Mouse (Mus musculus) hindbrain, postnatal 0 days (tissue): ENCODE data around the gene Itpr1. TPM values are rescaled to one million over a fixed set of nuclear protein-coding genes. Genes with fewer than 3 reads are reported as not detected.

ENCODE experiments used
- ATAC-seq: fragments of 200-750 bp; cut with Nextera tagmentation; 2 replicates; pipeline ENCODE4 v1.8.0; 2017; ENCODE audit warnings: mild to moderate bottlenecking, moderate TSS enrichment, moderate library complexity
- DNase-seq: peaks from one replicate; pipeline ENCODE4 v3.0.0-alpha.2; 2015; ENCODE audit warnings: low spot score
- H3K27ac ChIP-seq: fragments of 300-500 bp; sonication (generic); 2 replicates; pipeline ENCODE4 v1.5.1; 2014; ENCODE audit warnings: mild to moderate bottlenecking
- H3K27me3 ChIP-seq: fragments of 300-500 bp; sonication (generic); 2 replicates; pipeline ENCODE4 v1.6.1; 2014; ENCODE audit warnings: low read length, mixed read lengths; ENCODE audit not compliant: insufficient read depth
- H3K36me3 ChIP-seq: fragments of 300-500 bp; sonication (generic); 2 replicates; pipeline ENCODE4 v1.6.1; 2014; ENCODE audit warnings: low read length, mixed read lengths; ENCODE audit not compliant: insufficient read depth
- H3K4me1 ChIP-seq: fragments of 300-500 bp; sonication (generic); 2 replicates; pipeline ENCODE4 v1.6.1; 2014; ENCODE audit warnings: antibody characterized with exemption, low read length, mixed read lengths; ENCODE audit not compliant: insufficient read depth
- H3K4me2 ChIP-seq: fragments of 300-500 bp; sonication (generic); 2 replicates; pipeline ENCODE4 v1.6.1; 2014; ENCODE audit warnings: low read depth, mild to moderate bottlenecking, low read length, moderate library complexity, mixed read lengths
- H3K4me3 ChIP-seq: fragments of 300-500 bp; sonication (generic); 2 replicates; pipeline ENCODE4 v1.5.1; 2014; ENCODE audit warnings: low read length
- H3K9ac ChIP-seq: fragments of 300-500 bp; sonication (generic); replicated peaks from 2 replicates; pipeline ENCODE4 v1.6.1; 2014; ENCODE audit warnings: mild to moderate bottlenecking, low read length, moderate library complexity, mixed read lengths
- H3K9me3 ChIP-seq: fragments of 300-500 bp; sonication (generic); 2 replicates; pipeline ENCODE4 v1.6.1; 2016; ENCODE audit warnings: low read length, mixed read lengths
- CTCF ChIP-seq: IDR thresholded peaks from 2 replicates; pipeline ENCODE4 v1.5.1; 2016; ENCODE audit warnings: antibody characterized with exemption, control low read depth, low read depth
- WGBS: fragments of 180-500 bp; shearing (Covaris S2); extraction: QIAGEN DNeasy Blood & Tissue Kit; methylation state at CpG from one replicate; pipeline ENCODE4 v1.1.7; 2014; 5-methylcytosine and 5-hydroxymethylcytosine counted together
- polyA plus RNA-seq: library from polyadenylated mRNA; unstranded; fragments of >200 nt; fragmentation: Nextera tagmentation; extraction: Ambion mirVana; gene quantifications from 2 replicates; pipeline ENCODE4 v1.2.1, GENCODE M21; 2015
- total RNA-seq: library from RNA; depleted of rRNA; stranded (reverse); fragments of >200 nt; gene quantifications from 2 replicates; pipeline ENCODE4 v1.2.3, GENCODE M21; 2014

Itpr1 gene
- total and polyA plus RNA-seq, 2 experiments from 2014 or later = 7.2 to 47.1 TPM

GRCm38 (mm10) chr6:108174181-108174580 lies 38.7 kb upstream of the Itpr1 start:
- Histone ChIP-seq H3K36me3 (peaks cover 18% of the 10 kb centered on the region), H3K27me3 (no peaks in the 10 kb centered on the region), H3K4me2 (no peak overlapping the region), H3K27ac (no peak overlapping the region), H3K9me3 (no peaks in the 10 kb centered on the region), H3K4me3 (no peak overlapping the region), H3K4me1 (no peaks in the 10 kb centered on the region), H3K9ac (no peak overlapping the region)
- no peak for ATAC-seq
- TF ChIP-seq CTCF = no peak
- no peak for DNase-seq
- 91% methylated on average over 3 of the region's 3 CpGs for WGBS

- WGBS = 90% methylated on average over 2 of the region's 2 CpGs
- Histone ChIP-seq H3K4me3 (no peak overlapping the region), H3K27me3 (no peaks in the 10 kb centered on the region), H3K9ac (no peak overlapping the region), H3K36me3 (peaks cover 5% of the 10 kb centered on the region; the same call in 1 of the 2 replicates), H3K4me1 (no peaks in the 10 kb centered on the region), H3K4me2 (no peak overlapping the region), H3K9me3 (no peaks in the 10 kb centered on the region), H3K27ac (no peak overlapping the region)
- no peak for ATAC-seq
- TF ChIP-seq CTCF = no peak
- no peak for DNase-seq
These were observed 33.8 kb upstream of the Itpr1 start for GRCm38 (mm10) chr6:108179087-108179486.

GRCm38 (mm10) chr6:108184847-108185684 lies 27.8 kb upstream of the Itpr1 start, which contains the start of gene Sumf1:
TSS of gene Sumf1 (minus strand) at chr6:108185582.
- Histone ChIP-seq H3K9me3 (no peaks in the 10 kb centered on the region), H3K36me3 (no peaks in the 10 kb centered on the region), H3K27me3 (no peaks in the 10 kb centered on the region), H3K27ac (no peak within 1 kb of the TSS), H3K4me1 (peaks cover 6% of the 10 kb centered on the region; the same call in 1 of the 2 replicates), H3K4me2 (peak within 1 kb of the TSS; percentile 70), H3K9ac (peak within 1 kb of the TSS; percentile 69), H3K4me3 (peak within 1 kb of the TSS; percentile 69)
- ATAC-seq (peak; percentile 94), DNase-seq (peak; percentile 97)
- TF ChIP-seq CTCF = no peak
- 5% methylated on average over 44 of the region's 49 CpGs for WGBS

- TF ChIP-seq CTCF = no peak
- peaks cover 6% of the 10 kb centered on the region; the same call in 1 of the 2 replicates for H3K4me1 ChIP-seq
- DNase-seq = no peak
- peak overlapping the region; percentile 69 for H3K4me3 ChIP-seq
- H3K9ac ChIP-seq = peak overlapping the region; percentile 69; the same call in 1 of the 2 replicates
- no peaks in the 10 kb centered on the region for H3K36me3 ChIP-seq
- no peak overlapping the region for H3K27ac ChIP-seq
- no peak for ATAC-seq
- H3K9me3 ChIP-seq = no peaks in the 10 kb centered on the region
- WGBS = 13% methylated on average over 4 of the region's 4 CpGs
- no peaks in the 10 kb centered on the region for H3K27me3 ChIP-seq
- H3K4me2 ChIP-seq = peak overlapping the region; percentile 70
These were observed 27.2 kb upstream of the Itpr1 start for GRCm38 (mm10) chr6:108185685-108186009.

- Histone ChIP-seq H3K27me3 (no peaks in the 10 kb centered on the region), H3K4me1 (no peaks in the 10 kb centered on the region), H3K27ac (no peak overlapping the region), H3K36me3 (no peaks in the 10 kb centered on the region), H3K4me3 (no peak overlapping the region), H3K9me3 (no peaks in the 10 kb centered on the region), H3K4me2 (no peak overlapping the region), H3K9ac (no peak overlapping the region)
- DNase-seq (no peak), ATAC-seq (no peak)
- WGBS = 97% methylated on average over 1 of the region's 1 CpGs
- no peak for TF ChIP-seq CTCF
These were observed 22.2 kb upstream of the Itpr1 start for GRCm38 (mm10) chr6:108190690-108191089.

GRCm38 (mm10) chr6:108192632-108193031 lies 20.3 kb upstream of the Itpr1 start:
- H3K4me1 ChIP-seq = no peaks in the 10 kb centered on the region
- no peak overlapping the region for H3K4me3 ChIP-seq
- H3K4me2 ChIP-seq = no peak overlapping the region
- no peaks in the 10 kb centered on the region for H3K9me3 ChIP-seq
- DNase-seq = no peak
- H3K36me3 ChIP-seq = no peaks in the 10 kb centered on the region
- TF ChIP-seq CTCF = no peak
- 54% methylated on average over 4 of the region's 4 CpGs for WGBS
- H3K9ac ChIP-seq = no peak overlapping the region
- no peak for ATAC-seq
- H3K27me3 ChIP-seq = no peaks in the 10 kb centered on the region
- H3K27ac ChIP-seq = no peak overlapping the region

- WGBS = 87% methylated on average over 7 of the region's 7 CpGs
- H3K27me3 ChIP-seq = no peaks in the 10 kb centered on the region
- no peak overlapping the region for H3K4me2 ChIP-seq
- no peak for ATAC-seq
- no peak for DNase-seq
- H3K9ac ChIP-seq = no peak overlapping the region
- H3K27ac ChIP-seq = no peak overlapping the region
- no peaks in the 10 kb centered on the region for H3K36me3 ChIP-seq
- TF ChIP-seq CTCF = no peak
- no peaks in the 10 kb centered on the region for H3K4me1 ChIP-seq
- H3K9me3 ChIP-seq = no peaks in the 10 kb centered on the region; the same call in 1 of the 2 replicates
- H3K4me3 ChIP-seq = no peak overlapping the region
These were observed 16.2 kb upstream of the Itpr1 start for GRCm38 (mm10) chr6:108196665-108197064.
